Mouse (Mus musculus): ENCODE measurements around the gene Abcg4. TPM values are rescaled to one million over a fixed set of nuclear protein-coding genes. Genes with fewer than 3 reads are reported as not detected.
"Not testable (repeated sequence)": the region's sequence is repeated elsewhere in the genome, so short reads cannot be mapped to it uniquely, and the experiment has no call there.

Abcg4 gene
- total RNA-seq (2021), result under 1 TPM; 0.72 to 0.73 TPM
- long read RNA-seq, experiment 1, result 0 reads
- long read RNA-seq, experiment 2, result 0 reads

GRCm38 (mm10) chr9:44288076-44288958, at the start of gene Abcg4:
Gene Abcg4 (minus strand): TSS chr9:44288615.
- intact Hi-C loops (cut with DNase I), result no loop called here
- DNase-seq, result peak; percentile 29 to 34

DNA sequence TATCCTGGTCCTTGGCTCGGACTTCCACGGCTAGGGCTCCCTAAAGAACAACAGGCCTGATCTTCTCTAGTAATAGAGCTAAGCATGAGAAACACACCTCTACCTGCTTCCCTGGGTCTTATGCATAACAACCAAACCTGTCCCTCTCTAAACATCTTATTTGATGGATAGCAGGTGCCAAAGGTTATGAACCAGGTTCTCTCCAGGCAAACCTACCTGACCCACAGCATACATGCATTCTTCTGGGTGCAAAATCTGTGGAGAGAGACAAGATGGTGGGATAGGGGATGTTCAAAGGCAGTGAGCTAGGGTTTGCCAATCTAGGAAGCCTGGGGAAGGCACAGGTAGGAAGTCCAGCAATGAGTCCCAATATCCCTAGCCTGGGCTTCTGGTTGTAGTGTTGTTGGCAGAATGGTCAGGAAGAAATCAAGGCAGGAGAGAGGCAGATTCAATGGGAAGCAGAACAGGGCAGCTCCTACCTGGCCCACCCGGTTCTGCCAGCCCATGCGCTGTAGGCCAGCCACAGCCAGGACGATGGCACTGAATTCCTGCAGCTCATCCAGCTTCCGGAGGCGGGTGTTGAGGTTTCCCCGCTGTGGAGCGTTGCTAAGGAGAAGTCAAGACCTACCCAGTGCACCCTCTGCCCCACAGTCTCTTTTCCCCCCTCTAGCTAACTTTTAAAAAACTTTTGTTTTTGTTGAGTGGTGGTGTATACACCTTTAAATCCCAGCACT, 49.2 kb upstream of the Abcg4 start:
- DNase-seq, result no peak
- intact Hi-C loops (cut with DNase I), result loop anchor here (5.0 kb wide), 1 partner anchor 35 kb away; no protein-coding TSS in a partner anchor

GRCm38 (mm10) chr9:44336964-44337363, 48.5 kb upstream of the Abcg4 start:
- intact Hi-C loops (cut with DNase I), result loop anchor here (5.0 kb wide), 1 partner anchor 35 kb away; no protein-coding TSS in a partner anchor

DNA sequence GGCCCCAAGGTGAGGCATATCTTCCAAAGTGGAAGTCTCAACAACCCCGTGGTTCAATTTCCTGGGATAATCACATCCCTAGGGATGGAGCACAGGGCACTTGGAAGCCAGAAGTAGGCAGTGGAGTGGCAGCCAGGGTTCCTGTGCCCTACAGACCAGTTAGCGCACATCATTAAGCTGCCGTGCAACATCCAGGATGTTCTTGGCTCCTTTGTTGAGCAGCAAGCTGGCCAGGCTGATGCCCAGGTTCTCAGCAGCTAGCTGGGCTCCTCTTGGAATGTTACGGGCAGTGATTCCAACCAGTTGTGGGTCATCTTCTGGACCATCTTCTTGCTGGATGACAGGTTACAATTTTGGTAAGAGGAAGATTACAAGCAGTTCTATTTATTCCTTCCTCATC, 48.1 kb upstream of the Abcg4 start:
- not testable (repeated sequence) for DNase-seq
- intact Hi-C loops (cut with DNase I), result loop anchor here (5.0 kb wide), 1 partner anchor 34 kb away; no protein-coding TSS in a partner anchor

More at GRCm38 (mm10) chr9:44336964-44337363, 48.5 kb upstream of the Abcg4 start:
- no peak for DNase-seq

GRCm38 (mm10) chr9:44336093-44336406, 47.6 kb upstream of the Abcg4 start:
- no peak for DNase-seq
- intact Hi-C loops (cut with DNase I), result loop anchor here (5.0 kb wide), 1 partner anchor 34 kb away; no protein-coding TSS in a partner anchor

DNA sequence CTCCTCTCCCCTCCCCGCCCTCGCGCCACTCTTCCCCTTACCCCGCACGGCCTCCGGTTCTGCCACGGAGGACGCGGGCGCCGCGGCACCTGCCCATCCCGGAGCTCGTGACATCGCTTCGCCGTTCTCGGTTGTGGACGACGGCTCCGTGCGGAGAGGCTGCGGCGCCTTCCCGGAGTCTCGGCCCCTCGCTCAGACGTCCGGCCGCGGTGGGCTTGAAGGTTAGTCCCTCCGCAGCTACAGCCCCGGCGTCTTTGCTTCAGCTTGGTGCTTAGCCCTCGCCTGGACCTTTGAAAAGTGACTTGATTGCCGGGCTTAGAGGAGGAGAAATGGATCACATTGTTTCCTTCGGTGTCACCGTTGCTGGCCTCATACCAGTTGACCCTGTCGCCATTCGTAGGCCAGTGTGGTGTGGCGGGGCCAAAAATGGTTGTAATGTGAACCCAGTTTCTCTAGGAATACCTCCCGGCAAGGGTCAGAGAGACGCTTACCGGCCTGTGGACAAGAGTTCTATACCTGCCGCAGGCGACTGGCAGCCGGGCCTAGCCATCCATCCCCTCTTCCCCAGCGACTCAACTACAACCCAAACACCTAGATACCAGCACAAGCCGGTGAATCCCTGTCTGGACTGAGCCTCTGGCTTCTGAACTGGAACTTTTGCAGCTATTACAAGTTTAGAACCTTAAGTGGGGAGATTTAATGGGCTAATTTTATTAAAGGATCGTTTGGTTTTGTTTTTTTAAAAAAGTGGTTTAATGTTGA, 47.1 kb upstream of the Abcg4 start:
- intact Hi-C loops (cut with DNase I), result loop anchor here (5.0 kb wide), 1 partner anchor 33 kb away; no protein-coding TSS in a partner anchor
- DNase-seq, result peak; percentile 50 to 54

GRCm38 (mm10) chr9:44334396-44335330, 46.2 kb upstream of the Abcg4 start, which contains the start of gene H2afx:
Gene H2afx (plus strand): TSS chr9:44334694.
- peak; percentile 96 to 97 for DNase-seq
- intact Hi-C loops (cut with DNase I), result loop anchor here (1.0 to 5.0 kb wide), 2 partner anchors 8 to 32 kb away; partner anchors contain the start of gene Dpagt1

DNA sequence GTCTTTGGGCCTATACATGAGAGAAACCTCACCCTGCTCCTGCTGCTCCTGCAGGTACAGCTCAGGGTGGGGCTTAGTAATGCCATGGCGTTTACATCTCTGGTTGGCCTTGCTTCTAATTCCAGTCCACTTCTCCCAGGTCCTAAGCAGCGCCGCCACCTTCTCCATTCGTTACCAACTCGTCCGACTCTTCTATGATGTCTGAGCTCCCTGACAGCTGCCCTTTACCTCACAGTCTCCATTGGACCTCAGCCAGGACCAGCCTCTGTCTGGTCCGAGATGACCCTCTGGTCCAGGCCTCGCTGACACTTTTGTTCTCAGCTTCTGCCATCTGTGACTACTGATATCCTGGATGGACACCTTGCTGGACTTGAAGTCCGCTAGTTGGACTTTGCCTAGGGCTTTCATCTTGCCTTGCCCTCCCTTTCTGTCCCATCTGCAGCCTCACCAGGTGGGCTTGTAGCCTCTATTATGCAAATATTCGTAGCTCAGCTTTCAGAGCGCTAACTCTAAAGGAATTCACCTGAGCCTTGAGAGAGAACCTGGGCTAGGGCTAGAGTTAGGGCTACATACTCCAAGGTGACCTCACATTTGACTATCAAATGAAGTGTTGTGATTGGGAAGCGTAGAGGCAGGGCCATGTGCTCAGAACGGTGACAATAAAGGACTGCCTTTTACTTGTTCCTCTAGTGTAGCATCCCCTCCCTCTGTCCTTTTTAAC, 44.7 kb upstream of the Abcg4 start:
- intact Hi-C loops (cut with DNase I), result no loop called here
- no peak for DNase-seq

- DNase-seq, result no peak
- intact Hi-C loops (cut with DNase I), result no loop called here
Observed at GRCm38 (mm10) chr9:44330736-44331135, 42.3 kb upstream of the Abcg4 start.

- no peak for DNase-seq
- intact Hi-C loops (cut with DNase I), result loop anchor here (2.0 kb wide), 1 partner anchor 21 kb away; no protein-coding TSS in a partner anchor
Observed at GRCm38 (mm10) chr9:44327926-44328325, 39.5 kb upstream of the Abcg4 start.

DNA sequence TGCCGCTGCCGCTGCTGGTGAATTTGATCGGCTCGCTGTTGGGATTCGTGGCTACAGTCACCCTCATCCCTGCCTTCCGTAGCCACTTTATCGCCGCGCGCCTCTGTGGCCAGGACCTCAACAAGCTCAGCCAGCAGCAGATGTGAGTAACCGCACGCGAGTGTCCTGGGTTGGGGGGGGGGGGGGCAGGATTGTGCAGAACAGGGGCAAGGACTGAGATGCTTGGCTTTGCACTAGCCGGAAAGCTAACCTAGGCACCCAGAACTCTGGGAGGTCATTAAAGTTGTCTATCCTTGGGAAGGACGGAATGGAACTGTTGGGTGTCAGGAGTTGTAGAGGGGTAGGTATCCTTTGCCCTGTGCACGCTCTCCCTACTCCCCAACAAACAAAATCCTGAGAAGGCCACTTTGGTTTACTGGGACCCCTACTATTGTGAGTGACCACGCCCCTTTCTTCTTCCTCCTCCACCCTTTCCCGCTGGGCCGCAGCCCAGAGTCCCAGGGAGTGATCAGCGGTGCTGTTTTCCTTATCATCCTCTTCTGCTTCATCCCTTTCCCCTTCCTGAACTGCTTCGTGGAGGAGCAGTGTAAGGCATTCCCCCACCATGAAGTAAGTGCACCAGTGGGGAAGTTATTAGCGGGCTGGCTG, 38.8 kb upstream of the Abcg4 start:
- DNase-seq, result peak; percentile 49 to 50
- intact Hi-C loops (cut with DNase I), result loop anchor here (2.0 kb wide), 1 partner anchor 20 kb away; no protein-coding TSS in a partner anchor

GRCm38 (mm10) chr9:44326371-44327063, 38.1 kb upstream of the Abcg4 start:
- peak; percentile 77 to 82 for DNase-seq
- intact Hi-C loops (cut with DNase I), result loop anchor here (1.0 to 2.0 kb wide), 2 partner anchors 8 to 20 kb away; partner anchors contain the start of gene H2afx

DNA sequence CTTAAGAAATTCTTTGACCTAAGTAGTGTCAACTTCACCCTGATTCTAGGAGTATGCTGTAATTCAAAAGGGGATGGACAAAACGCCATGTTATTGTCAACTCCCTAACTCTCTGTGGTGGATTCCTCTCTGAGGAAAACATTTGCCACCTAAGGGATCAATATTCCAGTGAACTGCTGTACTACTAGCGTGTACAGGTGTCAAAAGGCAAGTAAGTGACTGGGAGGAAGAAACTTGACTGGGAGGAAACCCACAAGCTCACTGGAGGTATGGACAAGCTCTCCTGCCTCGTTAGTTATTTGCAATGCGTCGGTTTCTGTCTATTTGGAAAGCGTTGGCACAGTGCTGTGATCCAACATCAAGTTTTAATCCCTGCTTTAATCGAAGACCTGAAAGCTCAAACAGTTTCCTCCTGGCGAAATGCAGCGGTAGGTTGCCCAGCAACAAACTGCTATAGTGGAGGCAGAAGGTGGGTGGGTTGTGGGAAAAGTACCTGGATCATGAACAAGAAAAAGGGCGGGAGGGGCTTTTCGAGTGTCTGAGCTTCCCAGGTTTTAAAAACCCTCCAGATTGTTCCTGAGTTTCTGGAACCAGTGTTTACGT, 37.5 kb upstream of the Abcg4 start, which contains the start of gene Dpagt1:
Dpagt1 (plus strand) TSS at position 252 of the 603 bp plus-strand sequence.
- DNase-seq, result no peak
- intact Hi-C loops (cut with DNase I), result loop anchor here (1.0 to 2.0 kb wide), 2 partner anchors 8 to 19 kb away; partner anchors contain the start of gene H2afx

DNA sequence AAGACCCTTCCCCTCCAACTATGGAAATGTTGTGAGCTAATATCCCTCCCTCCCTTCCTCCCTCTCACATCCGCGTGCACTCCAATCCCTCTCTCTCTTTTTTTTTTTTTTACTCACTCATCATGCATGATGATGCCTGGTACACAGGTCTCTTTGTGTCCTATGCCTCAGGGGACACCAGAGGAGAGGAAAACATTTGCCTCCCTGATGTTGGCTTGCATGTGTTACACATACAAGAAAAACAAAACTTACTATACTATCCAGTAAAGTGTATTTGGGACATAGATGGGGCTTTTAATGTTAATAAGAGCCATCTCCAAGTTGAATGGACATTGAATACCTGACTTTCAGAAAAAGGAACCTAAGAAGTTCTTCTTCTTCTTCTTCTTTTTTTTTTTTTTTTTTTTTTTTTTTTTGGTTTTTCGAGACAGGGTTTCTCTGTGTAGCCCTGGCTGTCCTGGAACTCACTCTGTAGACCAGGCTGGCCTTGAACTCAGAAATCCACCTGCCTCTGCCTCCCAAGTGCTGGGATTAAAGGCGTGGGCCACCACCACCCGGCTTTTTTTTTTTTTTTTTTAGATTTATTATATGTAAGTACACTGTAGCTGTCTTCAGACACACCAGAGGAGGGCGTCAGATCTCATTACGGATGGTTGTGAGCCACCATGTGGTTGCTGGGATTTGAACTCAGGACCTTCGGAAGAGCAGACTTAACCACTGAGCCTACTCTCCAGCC, 36.8 kb upstream of the Abcg4 start:
- intact Hi-C loops (cut with DNase I); DNase-seq: not testable (repeated sequence)

DNA sequence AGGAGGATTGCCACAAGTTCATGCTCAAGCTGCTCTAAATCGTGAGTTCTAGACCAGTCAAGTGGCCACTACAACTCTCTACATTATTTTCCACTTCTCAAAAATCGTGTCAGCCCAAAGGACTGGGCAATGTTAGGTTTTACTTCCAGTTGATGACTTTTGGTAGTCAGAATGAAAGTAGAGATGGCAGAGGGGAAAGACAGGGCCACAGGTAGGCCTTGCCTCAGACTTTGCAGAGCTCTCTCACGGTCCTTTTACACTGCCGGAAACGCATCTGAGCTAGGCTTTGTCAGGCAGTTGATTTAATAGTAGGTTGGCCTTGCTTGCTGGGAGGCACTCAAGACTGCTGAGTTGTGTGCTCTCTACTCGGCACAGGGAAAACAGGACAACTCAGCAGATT, 35.7 kb upstream of the Abcg4 start:
- DNase-seq, result no peak
- intact Hi-C loops (cut with DNase I), result no loop called here

GRCm38 (mm10) chr9:44323656-44324055, 35.2 kb upstream of the Abcg4 start:
- DNase-seq; intact Hi-C loops (cut with DNase I): not testable (repeated sequence)
